Mouse (Mus musculus) heart, embryonic 11.5 days (tissue): Measurements from ENCODE around the gene Dbn1. TPM values are rescaled to one million over a fixed set of nuclear protein-coding genes. Genes with fewer than 3 reads are reported as not detected.
A peak's percentile ranks its signal among the peaks of the same experiment; 100 is the strongest.

ENCODE experiments used
- ATAC-seq: fragments of 200-750 bp; cut with Nextera tagmentation; replicated peaks from 2 replicates; pipeline ENCODE4 v1.8.0; 2017; ENCODE audit warnings: moderate library complexity; ENCODE audit not compliant: insufficient number of reproducible peaks, low FRiP score, low TSS enrichment
- H3K27ac ChIP-seq: fragments of 300-500 bp; sonication (generic); 2 replicates; pipeline ENCODE4 v1.5.1; 2014; ENCODE audit warnings: mild to moderate bottlenecking, low read depth, low read length
- H3K27me3 ChIP-seq: fragments of 300-500 bp; sonication (generic); 2 replicates; pipeline ENCODE4 v1.6.1; 2014; ENCODE audit warnings: mild to moderate bottlenecking, low read length, mixed read lengths; ENCODE audit not compliant: control insufficient read depth, insufficient read depth
- H3K36me3 ChIP-seq: fragments of 300-500 bp; sonication (generic); 2 replicates; pipeline ENCODE4 v1.6.1; 2014; ENCODE audit warnings: mild to moderate bottlenecking, low read length, moderate library complexity, mixed read lengths; ENCODE audit not compliant: control insufficient read depth, insufficient read depth
- H3K4me1 ChIP-seq: fragments of 300-500 bp; sonication (generic); 2 replicates; pipeline ENCODE4 v1.6.1; 2014; ENCODE audit warnings: low read length; ENCODE audit not compliant: control insufficient read depth, insufficient read depth
- H3K4me2 ChIP-seq: fragments of 300-500 bp; sonication (generic); 2 replicates; pipeline ENCODE4 v1.6.1; 2014; ENCODE audit warnings: mild to moderate bottlenecking, moderate library complexity
- H3K4me3 ChIP-seq: fragments of 300-500 bp; sonication (generic); 2 replicates; pipeline ENCODE4 v1.5.1; 2014; ENCODE audit warnings: low read depth, low read length
- H3K9ac ChIP-seq: fragments of 300-500 bp; sonication (generic); 2 replicates; pipeline ENCODE4 v1.6.1; 2014; ENCODE audit warnings: mild to moderate bottlenecking, low read depth, low read length, moderate library complexity
- H3K9me3 ChIP-seq: fragments of 300-500 bp; sonication (generic); replicated peaks from 2 replicates; pipeline ENCODE4 v1.6.1; 2016; ENCODE audit warnings: low read length; ENCODE audit not compliant: control insufficient read depth
- WGBS: fragments of 180-500 bp; shearing (Covaris S2); extraction: QIAGEN DNeasy Blood & Tissue Kit; methylation state at CpG from one replicate; pipeline ENCODE4 v1.1.7; 2014; ENCODE audit not compliant: insufficient replicate concordance; 5-methylcytosine and 5-hydroxymethylcytosine counted together
- polyA plus RNA-seq: library from polyadenylated mRNA; unstranded; fragments of >200 nt; fragmentation: Nextera tagmentation; extraction: Ambion mirVana; gene quantifications from 2 replicates; pipeline ENCODE4 v1.2.1, GENCODE M21; 2014

The Dbn1 gene
- polyA plus RNA-seq, 1 experiment from 2014 or later, result 64.1 TPM

DNA sequence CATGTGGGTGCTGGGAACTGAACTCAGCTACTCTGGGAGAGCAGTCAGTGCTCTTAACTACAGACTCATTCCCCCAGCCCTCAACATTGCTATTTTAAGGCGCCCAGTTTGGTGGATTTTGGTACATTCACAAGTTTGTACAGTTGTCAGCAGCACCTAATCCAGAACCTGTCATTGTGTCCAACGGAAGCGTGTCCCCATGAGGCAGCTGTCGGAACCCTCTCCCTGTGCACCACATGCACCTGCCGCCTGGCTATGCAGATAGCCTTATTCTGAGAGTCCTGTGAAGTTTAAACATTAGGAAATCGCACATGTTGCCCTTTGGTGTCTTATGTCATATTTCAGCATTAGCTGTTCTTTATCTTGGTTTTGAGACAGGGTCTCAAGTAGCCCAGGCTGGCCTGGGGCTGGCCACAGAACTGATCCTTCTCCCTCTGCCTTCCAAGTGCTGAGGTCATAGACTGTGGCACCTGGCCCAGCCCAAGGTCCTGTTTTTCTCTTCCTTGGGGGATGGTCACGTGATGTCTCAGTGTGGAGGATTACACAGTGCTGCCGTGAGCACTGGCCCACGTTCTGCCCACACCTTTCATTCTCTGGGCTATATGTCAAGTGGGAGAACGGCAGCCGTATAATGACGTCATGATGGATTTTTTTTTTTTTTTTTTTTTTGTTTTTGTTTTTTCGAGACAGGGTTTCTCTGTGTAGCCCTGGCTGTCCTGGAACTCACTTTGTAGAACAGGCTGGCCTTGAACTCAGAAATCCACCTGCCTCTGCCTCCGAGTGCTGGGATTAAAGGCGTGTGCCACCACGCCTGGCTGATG, 38.0 kb upstream of the Dbn1 start:
- Histone ChIP-seq H3K36me3 (peaks cover 12% of the 10 kb centered on the region), H3K27ac (no peak overlapping the region), H3K4me2 (no peak overlapping the region), H3K4me1 (no peaks in the 10 kb centered on the region), H3K27me3 (no peaks in the 10 kb centered on the region), H3K9ac (no peak overlapping the region), H3K4me3 (no peak overlapping the region), H3K9me3 (no peaks in the 10 kb centered on the region)
- ATAC-seq, result no peak
- WGBS, result 77% methylated on average over 16 of the region's 16 CpGs

- Histone ChIP-seq H3K4me3 (no peak overlapping the region), H3K27me3 (no peaks in the 10 kb centered on the region), H3K9ac (no peak overlapping the region), H3K4me1 (no peaks in the 10 kb centered on the region), H3K9me3 (no peaks in the 10 kb centered on the region), H3K36me3 (no peaks in the 10 kb centered on the region), H3K4me2 (no peak overlapping the region), H3K27ac (no peak overlapping the region)
- 81% methylated on average over 23 of the region's 23 CpGs for WGBS
- no peak for ATAC-seq
Measured at GRCm38 (mm10) chr13:55523951-55524600, 36.2 kb upstream of the Dbn1 start.

- no peaks in the 10 kb centered on the region for H3K4me1 ChIP-seq
- ATAC-seq, result no peak
- H3K27me3 ChIP-seq, result no peaks in the 10 kb centered on the region
- no peaks in the 10 kb centered on the region for H3K36me3 ChIP-seq
- peak overlapping the region; percentile 46 for H3K27ac ChIP-seq
- no peak overlapping the region for H3K4me2 ChIP-seq
- H3K9ac ChIP-seq, result no peak overlapping the region
- H3K9me3 ChIP-seq, result no peaks in the 10 kb centered on the region
- WGBS, result 57% methylated on average over 17 of the region's 17 CpGs
- no peak overlapping the region for H3K4me3 ChIP-seq
Measured at GRCm38 (mm10) chr13:55523278-55523677, 35.4 kb upstream of the Dbn1 start.

GRCm38 (mm10) chr13:55522730-55523129, 34.8 kb upstream of the Dbn1 start:
- no peak overlapping the region for H3K4me2 ChIP-seq
- WGBS, result 56% methylated on average over 8 of the region's 8 CpGs
- no peak overlapping the region for H3K4me3 ChIP-seq
- H3K27me3 ChIP-seq, result no peaks in the 10 kb centered on the region
- no peaks in the 10 kb centered on the region for H3K4me1 ChIP-seq
- no peaks in the 10 kb centered on the region for H3K9me3 ChIP-seq
- ATAC-seq, result no peak
- H3K9ac ChIP-seq, result no peak overlapping the region
- peak overlapping the region; percentile 46; the same call in 1 of the 2 replicates for H3K27ac ChIP-seq
- H3K36me3 ChIP-seq, result no peaks in the 10 kb centered on the region

GRCm38 (mm10) chr13:55519606-55520005, 31.7 kb upstream of the Dbn1 start:
- no peak for ATAC-seq
- WGBS, result 72% methylated on average over 4 of the region's 4 CpGs
- Histone ChIP-seq H3K4me2 (no peak overlapping the region), H3K9me3 (no peaks in the 10 kb centered on the region), H3K27ac (no peak overlapping the region), H3K4me1 (no peaks in the 10 kb centered on the region), H3K4me3 (no peak overlapping the region), H3K36me3 (no peaks in the 10 kb centered on the region), H3K9ac (no peak overlapping the region), H3K27me3 (peaks cover 6% of the 10 kb centered on the region)

DNA sequence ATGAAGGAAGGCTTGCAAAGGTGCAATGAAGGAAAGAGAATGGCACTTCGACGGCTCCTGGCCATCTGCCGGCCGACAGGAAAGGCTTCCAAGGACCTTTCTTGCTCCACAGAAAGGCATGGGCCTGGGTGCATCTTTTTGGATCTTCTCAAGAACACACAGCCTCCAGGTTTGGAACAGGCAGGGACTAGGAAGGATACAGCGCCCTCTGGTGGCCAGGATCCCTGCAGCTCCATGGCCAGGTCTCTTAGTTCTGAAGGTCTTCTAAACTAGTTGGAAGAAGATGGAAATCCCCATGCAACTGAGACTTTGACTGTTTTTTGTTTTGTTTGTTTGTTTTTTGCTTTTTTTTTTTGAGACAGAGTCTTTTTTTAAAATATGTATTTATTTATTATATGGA, 29.0 kb upstream of the Dbn1 start:
- no peak for ATAC-seq
- H3K9ac ChIP-seq, result no peak overlapping the region
- no peak overlapping the region for H3K27ac ChIP-seq
- H3K36me3 ChIP-seq, result no peaks in the 10 kb centered on the region
- no peak overlapping the region for H3K4me2 ChIP-seq
- H3K4me3 ChIP-seq, result no peak overlapping the region
- peaks cover 2% of the 10 kb centered on the region for H3K4me1 ChIP-seq
- peaks cover 9% of the 10 kb centered on the region for H3K27me3 ChIP-seq
- no peaks in the 10 kb centered on the region for H3K9me3 ChIP-seq
- WGBS, result 8% methylated on average over 5 of the region's 5 CpGs

DNA sequence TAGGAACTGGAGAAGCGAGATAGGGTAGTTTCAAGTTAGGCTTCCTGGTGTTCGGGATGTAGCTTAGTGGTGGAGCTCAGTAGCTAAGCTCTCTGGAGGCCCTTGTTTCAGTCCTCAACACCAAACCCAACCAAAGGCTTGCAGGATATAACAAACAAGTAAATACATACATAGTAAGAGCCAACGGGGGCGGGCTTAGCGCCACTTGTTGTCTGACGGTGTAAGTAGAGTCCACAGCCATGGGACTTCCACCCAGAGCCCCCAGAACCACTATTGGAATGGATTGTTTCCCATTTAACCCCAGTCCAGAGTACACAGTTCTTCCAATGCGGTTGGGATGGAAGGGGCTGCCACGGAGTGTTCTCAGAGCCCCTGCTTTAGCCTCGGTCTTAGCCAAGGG, 25.9 kb upstream of the Dbn1 start:
- 30% methylated on average over 9 of the region's 9 CpGs for WGBS
- Histone ChIP-seq H3K4me1 (peaks cover 28% of the 10 kb centered on the region), H3K27me3 (peaks cover 9% of the 10 kb centered on the region), H3K9me3 (no peaks in the 10 kb centered on the region), H3K36me3 (peaks cover 9% of the 10 kb centered on the region; the same call in 1 of the 2 replicates), H3K27ac (no peak overlapping the region), H3K4me2 (peak overlapping the region; percentile 69), H3K9ac (no peak overlapping the region), H3K4me3 (peak overlapping the region; percentile 98; the same call in 1 of the 2 replicates)
- ATAC-seq, result no peak

- H3K4me1 ChIP-seq, result peaks cover 30% of the 10 kb centered on the region
- H3K9me3 ChIP-seq, result no peaks in the 10 kb centered on the region
- peak within 1 kb of the TSS; percentile 91 for H3K27ac ChIP-seq
- peaks cover 15% of the 10 kb centered on the region for H3K36me3 ChIP-seq
- ATAC-seq, result peak; percentile 43
- H3K4me3 ChIP-seq, result peak within 1 kb of the TSS; percentile 98
- peaks cover 9% of the 10 kb centered on the region for H3K27me3 ChIP-seq
- peak within 1 kb of the TSS; percentile 69 for H3K4me2 ChIP-seq
- under 1% methylated on average over 54 of the region's 55 CpGs for WGBS
- peak within 1 kb of the TSS; percentile 99 for H3K9ac ChIP-seq
Measured at GRCm38 (mm10) chr13:55513111-55513748, 25.3 kb upstream of the Dbn1 start, which contains the start of gene Pdlim7. Gene Pdlim7, minus strand, starts transcription at chr13:55513676.
